Mouse (Mus musculus) MEL (cell line): Measurements from ENCODE around the gene Tprn. TPM values are rescaled to one million over a fixed set of nuclear protein-coding genes. Genes with fewer than 3 reads are reported as not detected.

ENCODE experiments used
- DNase-seq: peaks from one replicate; pipeline ENCODE4 v3.0.0; 2011; ENCODE audit warnings: low read depth, low spot score
- H3K27ac ChIP-seq: 2 replicates; pipeline ENCODE4 v1.5.1; 2012; ENCODE audit warnings: low read depth, mild to moderate bottlenecking, control low read depth, low read length, moderate library complexity; ENCODE audit not compliant: control insufficient read depth
- H3K27me3 ChIP-seq, 2 experiments: fragments of 150-350 bp in 1 of 2; sonication (generic) in 1 of 2; 2 replicates each; pipeline ENCODE4 v1.6.1; 2012; ENCODE audit warnings: low read length in 2 of 2, mild to moderate bottlenecking in 2 of 2, improper control_type of control experiment in 1 of 2, moderate library complexity in 1 of 2; ENCODE audit not compliant: insufficient read depth in 2 of 2, control insufficient read depth in 1 of 2
- H3K36me3 ChIP-seq, 2 experiments: 2 replicates each; pipeline ENCODE4 v1.6.1; 2012 to 2014; ENCODE audit warnings: low read length in 2 of 2, improper control_type of control experiment in 1 of 2, inconsistent platforms in 1 of 2, mild to moderate bottlenecking in 1 of 2; ENCODE audit not compliant: insufficient read depth in 2 of 2, control insufficient read depth in 1 of 2
- H3K4me1 ChIP-seq, 2 experiments: fragments of 150-350 bp in 1 of 2; sonication (generic) in 1 of 2; 2 replicates each; pipeline ENCODE4 v1.6.1; 2012; ENCODE audit warnings: low read length in 2 of 2, improper control_type of control experiment in 1 of 2, mild to moderate bottlenecking in 1 of 2; ENCODE audit not compliant: insufficient read depth in 2 of 2, control insufficient read depth in 1 of 2
- H3K4me3 ChIP-seq, 2 experiments: fragments of 150-350 bp in 1 of 2; sonication (generic) in 1 of 2; 2 replicates each; pipeline ENCODE4 v1.5.1; 2012; ENCODE audit warnings: low read depth in 2 of 2, low read length in 2 of 2, mild to moderate bottlenecking in 2 of 2, moderate library complexity in 2 of 2, control low read depth in 1 of 2, improper control_type of control experiment in 1 of 2; ENCODE audit not compliant: control insufficient read depth in 1 of 2, insufficient read depth in 1 of 2
- H3K79me2 ChIP-seq: 2 replicates; pipeline ENCODE4 v1.6.1; 2012; ENCODE audit warnings: mild to moderate bottlenecking, low read length, moderate library complexity; ENCODE audit not compliant: control insufficient read depth, poor library complexity, insufficient read depth
- H3K9ac ChIP-seq: 2 replicates; pipeline ENCODE4 v1.6.1; 2012; ENCODE audit warnings: low read depth, mild to moderate bottlenecking, control low read depth, low read length, moderate library complexity; ENCODE audit not compliant: control insufficient read depth, poor library complexity, severe bottlenecking
- H3K9me3 ChIP-seq: fragments of 150-350 bp; sonication (generic); replicated peaks from 2 replicates; pipeline ENCODE4 v1.6.1; 2012; ENCODE audit warnings: mild to moderate bottlenecking, low read length, improper control_type of control experiment, moderate library complexity; ENCODE audit not compliant: insufficient read depth
- BHLHE40 ChIP-seq: IDR thresholded peaks from 2 replicates; pipeline ENCODE4 v1.6.1; 2012; ENCODE audit warnings: low read depth, mild to moderate bottlenecking, inconsistent platforms, low read length, improper control_type of control experiment, borderline replicate concordance
- CHD2 ChIP-seq: IDR thresholded peaks from 2 replicates; pipeline ENCODE4 v1.6.1; 2011; ENCODE audit warnings: low read length, improper control_type of control experiment
- CTCF ChIP-seq, 3 experiments: IDR thresholded peaks in 2 of 3; conservative IDR thresholded peaks in 1 of 3; 2 replicates each; pipeline ENCODE4 v1.5.1; 2011 to 2012; ENCODE audit warnings: low read length in 3 of 3, low read depth in 2 of 3, mild to moderate bottlenecking in 2 of 3, improper control_type of control experiment in 1 of 3, inconsistent platforms in 1 of 3, mixed read lengths in 1 of 3, moderate library complexity in 1 of 3; ENCODE audit not compliant: control insufficient read depth in 1 of 3, insufficient read depth in 1 of 3, poor library complexity in 1 of 3, severe bottlenecking in 1 of 3
- E2F4 ChIP-seq: IDR thresholded peaks from 2 replicates; pipeline ENCODE4 v1.6.1; 2011; ENCODE audit warnings: low read depth, low read length, improper control_type of control experiment, borderline replicate concordance
- ELF1 ChIP-seq: IDR thresholded peaks from 2 replicates; pipeline ENCODE4 v1.6.1; 2014; ENCODE audit warnings: low read depth, mild to moderate bottlenecking, inconsistent platforms, low read length, improper control_type of control experiment, moderate library complexity
- ETS1 ChIP-seq: IDR thresholded peaks from 2 replicates; pipeline ENCODE4 v1.6.1; 2012; ENCODE audit warnings: low read depth, mild to moderate bottlenecking, inconsistent platforms, low read length, improper control_type of control experiment, moderate library complexity
- GABPA ChIP-seq: IDR thresholded peaks from 2 replicates; pipeline ENCODE4 v1.6.1; 2012; ENCODE audit warnings: low read depth, mild to moderate bottlenecking, inconsistent platforms, low read length, improper control_type of control experiment, moderate library complexity
- GATA1 ChIP-seq: IDR thresholded peaks from 2 replicates; pipeline ENCODE4 v1.6.1; 2011; ENCODE audit warnings: low read depth, low read length, improper control_type of control experiment
- HCFC1 ChIP-seq: IDR thresholded peaks from 2 replicates; pipeline ENCODE4 v1.6.1; 2012; ENCODE audit warnings: low read depth, mild to moderate bottlenecking, inconsistent platforms, low read length, improper control_type of control experiment, moderate library complexity
- JUND ChIP-seq: IDR thresholded peaks from 2 replicates; pipeline ENCODE4 v1.6.1; 2011; ENCODE audit warnings: low read depth, mild to moderate bottlenecking, improper control_type of control experiment, low read length
- MAFK ChIP-seq: IDR thresholded peaks from 2 replicates; pipeline ENCODE4 v1.6.1; 2011; ENCODE audit warnings: low read depth, mild to moderate bottlenecking, low read length, improper control_type of control experiment, borderline replicate concordance
- MAX ChIP-seq: IDR thresholded peaks from 2 replicates; pipeline ENCODE4 v1.6.1; 2011; ENCODE audit warnings: low read length, improper control_type of control experiment
- MAZ ChIP-seq: IDR thresholded peaks from 2 replicates; pipeline ENCODE4 v1.6.1; 2012; ENCODE audit warnings: low read depth, mild to moderate bottlenecking, inconsistent platforms, low read length, improper control_type of control experiment
- MEF2A ChIP-seq: IDR thresholded peaks from 2 replicates; pipeline ENCODE4 v1.6.1; 2014; ENCODE audit warnings: low read depth, mild to moderate bottlenecking, inconsistent platforms, low read length, improper control_type of control experiment; ENCODE audit not compliant: poor library complexity, insufficient replicate concordance, severe bottlenecking; ENCODE audit errors: extremely low read depth
- MXI1 ChIP-seq: IDR thresholded peaks from 2 replicates; pipeline ENCODE4 v1.6.1; 2011; ENCODE audit warnings: mild to moderate bottlenecking, low read depth, low read length, improper control_type of control experiment
- MYB ChIP-seq: IDR thresholded peaks from 2 replicates; pipeline ENCODE4 v1.6.1; 2011; ENCODE audit warnings: mild to moderate bottlenecking, low read depth, low read length, improper control_type of control experiment
- MYC ChIP-seq: IDR thresholded peaks from 2 replicates; pipeline ENCODE4 v1.6.1; 2011; ENCODE audit warnings: low read depth, mild to moderate bottlenecking, low read length, improper control_type of control experiment, moderate library complexity
- NELFE ChIP-seq: IDR thresholded peaks from 2 replicates; pipeline ENCODE4 v1.6.1; 2011; ENCODE audit warnings: low read depth, low read length, improper control_type of control experiment
- NRF1 ChIP-seq: IDR thresholded peaks from 2 replicates; pipeline ENCODE4 v1.6.1; 2014; ENCODE audit warnings: low read depth, mild to moderate bottlenecking, inconsistent platforms, low read length, improper control_type of control experiment, moderate library complexity; ENCODE audit not compliant: poor library complexity, insufficient read depth, severe bottlenecking
- POLR2A ChIP-seq, 2 experiments: IDR thresholded peaks; 2 replicates each; pipeline ENCODE4 v1.6.1; 2011 to 2012; ENCODE audit warnings: low read length in 2 of 2, mild to moderate bottlenecking in 2 of 2, control low read depth in 1 of 2, improper control_type of control experiment in 1 of 2, low read depth in 1 of 2, moderate library complexity in 1 of 2; ENCODE audit not compliant: control insufficient read depth in 1 of 2, insufficient read depth in 1 of 2, poor library complexity in 1 of 2
- POLR2AphosphoS2 ChIP-seq: IDR thresholded peaks from 2 replicates; pipeline ENCODE4 v1.6.1; 2011; ENCODE audit warnings: low read length, improper control_type of control experiment
- POLR2AphosphoS5 ChIP-seq: IDR thresholded peaks from 2 replicates; pipeline ENCODE4 v1.6.1; 2012; ENCODE audit warnings: low read depth, borderline replicate concordance, mild to moderate bottlenecking, inconsistent platforms, low read length, moderate library complexity, mixed read lengths
- RAD21 ChIP-seq: IDR thresholded peaks from 2 replicates; pipeline ENCODE4 v1.6.1; 2011; ENCODE audit warnings: mild to moderate bottlenecking, low read depth, low read length, improper control_type of control experiment
- SIN3A ChIP-seq: IDR thresholded peaks from 2 replicates; pipeline ENCODE4 v1.6.1; 2012; ENCODE audit warnings: low read length, improper control_type of control experiment, inconsistent platforms
- SMC3 ChIP-seq: IDR thresholded peaks from 2 replicates; pipeline ENCODE4 v1.6.1; 2011; ENCODE audit warnings: low read depth, low read length, improper control_type of control experiment
- TAL1 ChIP-seq: IDR thresholded peaks from 2 replicates; pipeline ENCODE4 v1.6.1; 2012; ENCODE audit warnings: mild to moderate bottlenecking, inconsistent platforms, low read length, moderate library complexity, mixed read lengths
- TBP ChIP-seq: IDR thresholded peaks from 2 replicates; pipeline ENCODE4 v1.8.0; 2011; ENCODE audit warnings: low read depth, low read length, improper control_type of control experiment
- TCF12 ChIP-seq: IDR thresholded peaks from 2 replicates; pipeline ENCODE4 v1.6.1; 2014; ENCODE audit warnings: low read depth, mild to moderate bottlenecking, inconsistent platforms, low read length, improper control_type of control experiment, moderate library complexity
- USF1 ChIP-seq: IDR thresholded peaks from 2 replicates; pipeline ENCODE4 v1.6.1; 2014; ENCODE audit warnings: low read depth, mild to moderate bottlenecking, inconsistent platforms, low read length, improper control_type of control experiment, moderate library complexity
- USF2 ChIP-seq, 2 experiments: IDR thresholded peaks; 2 replicates each; pipeline ENCODE4 v1.6.1; 2011 to 2012; ENCODE audit warnings: improper control_type of control experiment in 2 of 2, low read length in 2 of 2, borderline replicate concordance in 1 of 2, inconsistent platforms in 1 of 2, low read depth in 1 of 2, mild to moderate bottlenecking in 1 of 2; ENCODE audit not compliant: insufficient read depth in 1 of 2
- ZC3H11A ChIP-seq: IDR thresholded peaks from 2 replicates; pipeline ENCODE4 v1.6.1; 2012; ENCODE audit warnings: low read depth, mild to moderate bottlenecking, inconsistent platforms, low read length, improper control_type of control experiment
- ZKSCAN1 ChIP-seq: IDR thresholded peaks from 2 replicates; pipeline ENCODE4 v1.6.1; 2012; ENCODE audit warnings: low read depth, mild to moderate bottlenecking, inconsistent platforms, low read length, improper control_type of control experiment, moderate library complexity
- ZMIZ1 ChIP-seq: IDR thresholded peaks from 2 replicates; pipeline ENCODE4 v1.6.1; 2012; ENCODE audit warnings: low read depth, mild to moderate bottlenecking, inconsistent platforms, low read length, improper control_type of control experiment, moderate library complexity
- ZNF384 ChIP-seq: IDR thresholded peaks from 2 replicates; pipeline ENCODE4 v1.6.1; 2012; ENCODE audit warnings: low read depth, mild to moderate bottlenecking, inconsistent platforms, low read length, improper control_type of control experiment
- polyA plus RNA-seq, 2 experiments: library from polyadenylated mRNA; stranded (reverse) in 1 of 2; unstranded in 1 of 2; fragments of >175 nt in 1 of 2; fragments of >200 nt in 1 of 2; gene quantifications; 2 replicates each; pipeline versions ENCODE4 v1.2.1 to v1.2.4; 2012; ENCODE audit warnings: low replicate concordance in 2 of 2, low read depth in 1 of 2; ENCODE audit not compliant: insufficient read length in 2 of 2, insufficient read depth in 1 of 2, missing spikeins in 1 of 2
- total RNA-seq: library from RNA; depleted of rRNA; stranded (reverse); fragments of 300-350 nt; gene quantifications from 2 replicates; pipeline ENCODE4 v1.2.3, GENCODE M21; 2012

The Tprn gene
- total and polyA plus RNA-seq, 3 experiments: 32.9 to 50.8 TPM; not detected in 1

- TF ChIP-seq ELF1 (no peak), ZKSCAN1 (no peak), MEF2A (no peak)
These were observed 38.5 kb upstream of the Tprn start (continued) for GRCm38 (mm10) chr2:25223681-25224491.

GRCm38 (mm10) chr2:25224492-25224765, 38.0 kb upstream of the Tprn start, which contains the start of gene Tubb4b:
Gene Tubb4b, minus strand, starts transcription at chr2:25224702.
- no peaks in the 10 kb centered on the region for H3K9me3 ChIP-seq
- H3K4me1 ChIP-seq: peaks cover 6 to 18% of the 10 kb centered on the region in 2 experiments; a peak in 3 of 4 replicates
- H3K4me3 ChIP-seq: peak within 1 kb of the TSS; percentile 96 to 97
- no peaks in the 10 kb centered on the region for H3K27me3 ChIP-seq
- H3K36me3 ChIP-seq: peaks cover 6 to 8% of the 10 kb centered on the region in 2 experiments
- peak within 1 kb of the TSS; percentile 99 for H3K9ac ChIP-seq
- no peak for DNase-seq
- H3K79me2 ChIP-seq: peaks cover 17% of the 10 kb centered on the region
- H3K27ac ChIP-seq: peak within 1 kb of the TSS; percentile 100
- TF ChIP-seq TCF12 (peak; percentile 64), TBP (peak; percentile 99), ZKSCAN1 (no peak), POLR2AphosphoS2 (peak; percentile 100), USF2 (IDR thresholded peaks at IDR 0.05; ENCODE audit: borderline replicate concordance in 1 of 2, insufficient read depth in 1 of 2, low read depth in 1 of 2, low read length in 2 of 2) (no peak), TAL1 (no peak), NRF1 (peak; percentile 61; the same call in 1 of the 2 replicates), ETS1 (no peak), MXI1 (peak; percentile 42; the same call in 1 of the 2 replicates), POLR2AphosphoS5 (peak; percentile 99), MAX (no peak; the same call in 1 of the 2 replicates), SIN3A (peak; percentile 27; the same call in 1 of the 2 replicates), BHLHE40 (no peak), POLR2A (IDR thresholded peaks at IDR 0.05; ENCODE audit: control insufficient read depth in 1 of 2, insufficient read depth in 1 of 2, low read depth in 1 of 2, low read length in 2 of 2, poor library complexity in 1 of 2) (peak; percentile 99 to 100), JUND (no peak), MAFK (no peak), USF1 (no peak), ZMIZ1 (peak; percentile 99), SMC3 (no peak), HCFC1 (peak; percentile 65; the same call in 1 of the 2 replicates), RAD21 (no peak), ZNF384 (no peak), ZC3H11A (no peak), CHD2 (no peak), MAZ (no peak), GABPA (no peak), CTCF (IDR thresholded peaks at IDR 0.05 in 2 of 3, conservative IDR thresholded peaks at IDR 0.05 in 1 of 3; ENCODE audit: control insufficient read depth in 1 of 3, insufficient read depth in 1 of 3, low read depth in 2 of 3, low read length in 3 of 3, poor library complexity in 1 of 3, severe bottlenecking in 1 of 3) (no peak), NELFE (peak; percentile 99), MYB (no peak), GATA1 (no peak), E2F4 (no peak), ELF1 (peak; percentile 45; the same call in 1 of the 2 replicates), MYC (peak; percentile 79), MEF2A (no peak)
